Mouse (Mus musculus) forebrain, embryonic 16.5 days (tissue): ENCODE data around the gene Tmed6. TPM values are rescaled to one million over a fixed set of nuclear protein-coding genes. Genes with fewer than 3 reads are reported as not detected.

Experiments
- ATAC-seq: fragments of 200-750 bp; cut with Nextera tagmentation; 2 replicates; pipeline ENCODE4 v1.8.0; 2017; ENCODE audit warnings: mild to moderate bottlenecking, moderate library complexity
- H3K27ac ChIP-seq: fragments of 300-500 bp; sonication (generic); 2 replicates; pipeline ENCODE4 v1.5.1; 2014; ENCODE audit warnings: low read length, control low read depth
- H3K27me3 ChIP-seq: fragments of 300-500 bp; sonication (generic); replicated peaks from 2 replicates; pipeline ENCODE4 v1.6.1; 2014; ENCODE audit warnings: low read length; ENCODE audit not compliant: control insufficient read depth, insufficient read depth
- H3K36me3 ChIP-seq: fragments of 300-500 bp; sonication (generic); 2 replicates; pipeline ENCODE4 v1.6.1; 2014; ENCODE audit not compliant: control insufficient read depth, insufficient read depth
- H3K4me1 ChIP-seq: fragments of 300-500 bp; sonication (generic); replicated peaks from 2 replicates; pipeline ENCODE4 v1.6.1; 2014; ENCODE audit warnings: low read length; ENCODE audit not compliant: control insufficient read depth, insufficient read depth
- H3K4me2 ChIP-seq: fragments of 300-500 bp; sonication (generic); 2 replicates; pipeline ENCODE4 v1.6.1; 2014; ENCODE audit warnings: mild to moderate bottlenecking, low read length, control low read depth
- H3K4me3 ChIP-seq: fragments of 300-500 bp; sonication (generic); replicated peaks from 2 replicates; pipeline ENCODE4 v1.5.1; 2014; ENCODE audit warnings: mild to moderate bottlenecking, low read length, control low read depth
- H3K9ac ChIP-seq: fragments of 300-500 bp; sonication (generic); replicated peaks from 2 replicates; pipeline ENCODE4 v1.6.1; 2014; ENCODE audit warnings: low read depth, low read length, control low read depth
- H3K9me3 ChIP-seq: fragments of 300-500 bp; sonication (generic); 2 replicates; pipeline ENCODE4 v1.6.1; 2016; ENCODE audit warnings: low read length; ENCODE audit not compliant: control insufficient read depth
- WGBS: fragments of 180-500 bp; shearing (Covaris S2); extraction: QIAGEN DNeasy Blood & Tissue Kit; methylation state at CpG from one replicate; pipeline ENCODE4 v1.1.7; 2014; 5-methylcytosine and 5-hydroxymethylcytosine counted together
- polyA plus RNA-seq: library from polyadenylated mRNA; unstranded; fragments of >200 nt; fragmentation: Nextera tagmentation; extraction: Ambion mirVana; gene quantifications from 2 replicates; pipeline ENCODE4 v1.2.1, GENCODE M21; 2015

Gene Tmed6
- polyA plus RNA-seq, 1 experiment from 2014 or later, result not detected

DNA sequence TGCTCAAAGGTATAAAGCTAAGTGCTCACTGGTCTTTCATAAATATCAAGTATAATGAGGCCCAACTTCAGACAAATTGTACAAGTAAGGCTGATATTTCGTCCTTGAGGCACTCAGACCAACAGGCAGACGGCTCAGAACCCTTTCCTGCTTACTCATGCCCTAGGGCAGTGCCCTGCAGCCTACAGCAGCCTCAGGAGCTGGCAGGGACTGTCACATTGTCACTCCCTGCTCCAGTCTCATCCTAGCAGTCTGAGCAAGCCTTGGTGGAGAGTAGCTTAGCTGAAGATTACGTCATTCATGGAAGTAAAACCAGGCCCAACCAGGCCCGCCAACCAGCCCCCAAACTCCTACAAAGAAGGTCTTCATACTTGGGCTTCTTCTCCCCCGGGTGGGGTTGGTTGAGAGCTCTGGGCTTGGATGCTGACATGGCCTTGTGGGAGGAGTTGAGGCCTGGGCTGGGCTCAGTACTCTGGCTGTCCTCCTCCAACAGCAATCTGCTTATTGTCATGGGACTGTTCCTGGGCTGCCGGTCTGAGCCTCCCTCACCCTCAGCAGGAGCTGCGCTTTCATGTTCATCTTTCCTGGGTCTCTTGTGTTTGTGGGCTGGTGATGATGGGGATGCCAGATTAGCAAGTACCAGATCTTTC lies 10.9 kb upstream of the Tmed6 start:
- no peaks in the 10 kb centered on the region for H3K27me3 ChIP-seq
- no peak overlapping the region for H3K4me3 ChIP-seq
- H3K9me3 ChIP-seq, result no peaks in the 10 kb centered on the region
- ATAC-seq, result no peak
- H3K36me3 ChIP-seq, result peaks cover 47% of the 10 kb centered on the region
- no peak overlapping the region for H3K4me2 ChIP-seq
- 88% methylated on average over 7 of the region's 7 CpGs for WGBS
- no peaks in the 10 kb centered on the region for H3K4me1 ChIP-seq
- H3K27ac ChIP-seq, result no peak overlapping the region
- H3K9ac ChIP-seq, result no peak overlapping the region

DNA sequence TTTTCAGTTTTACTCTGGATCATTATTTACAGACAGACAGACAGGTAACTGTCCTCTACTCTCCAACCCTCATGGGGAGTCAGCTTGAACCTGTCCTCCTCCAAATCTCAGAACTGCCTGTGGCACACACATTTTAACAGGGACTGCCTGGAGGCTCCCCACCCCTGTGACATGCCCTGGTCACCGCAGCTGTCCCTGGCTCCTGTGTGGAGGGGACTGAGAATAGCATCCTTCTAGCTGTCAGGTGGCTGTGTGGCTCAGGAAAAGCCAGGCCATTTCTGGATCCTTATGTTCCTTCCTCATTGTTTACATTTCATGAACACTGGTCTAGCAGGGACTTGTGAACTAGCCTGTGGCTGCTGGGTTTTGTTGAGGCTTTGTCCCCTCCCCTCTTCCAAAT lies 8.7 kb upstream of the Tmed6 start:
- Histone ChIP-seq H3K36me3 (peaks cover 44% of the 10 kb centered on the region), H3K9ac (no peak overlapping the region), H3K9me3 (no peaks in the 10 kb centered on the region), H3K27ac (no peak overlapping the region), H3K27me3 (no peaks in the 10 kb centered on the region), H3K4me2 (no peak overlapping the region), H3K4me3 (no peak overlapping the region), H3K4me1 (no peaks in the 10 kb centered on the region)
- WGBS, result 85% methylated on average over 1 of the region's 1 CpGs
- ATAC-seq, result no peak

DNA sequence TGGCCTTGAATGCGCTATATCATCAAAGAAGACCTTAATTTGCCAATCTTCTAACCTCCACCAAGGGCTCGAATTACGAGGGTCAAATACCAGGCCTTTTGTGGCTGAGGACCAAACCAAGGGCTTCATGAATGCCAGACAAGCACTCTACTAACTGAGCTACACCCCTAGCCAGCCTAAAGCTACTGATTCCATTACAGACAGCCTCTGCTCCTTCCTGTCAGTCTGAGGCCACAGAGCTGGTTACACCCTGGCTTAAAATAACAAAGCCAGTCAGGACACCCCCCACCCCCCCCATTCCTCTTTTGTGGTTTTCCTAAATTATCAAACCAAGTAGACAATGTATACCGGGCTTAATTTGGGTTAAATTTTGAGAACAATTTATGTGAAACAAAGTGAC lies 8.3 kb upstream of the Tmed6 start:
- H3K27me3 ChIP-seq, result no peaks in the 10 kb centered on the region
- H3K9me3 ChIP-seq, result no peaks in the 10 kb centered on the region
- H3K4me3 ChIP-seq, result no peak overlapping the region
- peaks cover 40% of the 10 kb centered on the region for H3K36me3 ChIP-seq
- no peaks in the 10 kb centered on the region for H3K4me1 ChIP-seq
- no peak overlapping the region for H3K9ac ChIP-seq
- ATAC-seq, result no peak
- H3K27ac ChIP-seq, result no peak overlapping the region
- no peak overlapping the region for H3K4me2 ChIP-seq
- WGBS, result 83% methylated on average over 4 of the region's 4 CpGs

DNA sequence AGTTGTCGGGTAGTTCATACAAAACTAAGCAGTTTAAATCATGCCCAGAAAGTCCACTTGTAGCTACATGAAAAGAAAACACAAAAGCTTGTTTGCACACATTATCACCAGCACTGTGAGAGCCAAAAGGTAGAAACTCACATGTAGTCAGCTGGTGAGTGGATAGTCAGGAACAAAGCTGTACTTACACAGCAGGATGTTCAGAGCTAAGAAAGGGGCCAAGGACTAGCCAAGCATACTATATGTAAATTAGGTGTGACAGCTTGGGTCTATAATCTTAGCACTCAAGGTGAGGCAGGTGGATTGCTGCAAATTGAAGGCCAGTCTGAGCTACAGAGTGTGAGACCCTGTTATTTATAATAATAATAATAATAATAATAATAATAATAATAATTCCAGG lies 2.8 kb downstream of the Tmed6 start:
- no peak for ATAC-seq
- no peak overlapping the region for H3K9ac ChIP-seq
- peaks cover 2% of the 10 kb centered on the region; the same call in 1 of the 2 replicates for H3K36me3 ChIP-seq
- no peaks in the 10 kb centered on the region for H3K27me3 ChIP-seq
- no peak overlapping the region for H3K4me3 ChIP-seq
- H3K4me1 ChIP-seq, result peaks cover 5% of the 10 kb centered on the region
- no peak overlapping the region for H3K4me2 ChIP-seq
- H3K9me3 ChIP-seq, result no peaks in the 10 kb centered on the region
- H3K27ac ChIP-seq, result no peak overlapping the region
- 80% methylated on average over 1 of the region's 1 CpGs for WGBS

DNA sequence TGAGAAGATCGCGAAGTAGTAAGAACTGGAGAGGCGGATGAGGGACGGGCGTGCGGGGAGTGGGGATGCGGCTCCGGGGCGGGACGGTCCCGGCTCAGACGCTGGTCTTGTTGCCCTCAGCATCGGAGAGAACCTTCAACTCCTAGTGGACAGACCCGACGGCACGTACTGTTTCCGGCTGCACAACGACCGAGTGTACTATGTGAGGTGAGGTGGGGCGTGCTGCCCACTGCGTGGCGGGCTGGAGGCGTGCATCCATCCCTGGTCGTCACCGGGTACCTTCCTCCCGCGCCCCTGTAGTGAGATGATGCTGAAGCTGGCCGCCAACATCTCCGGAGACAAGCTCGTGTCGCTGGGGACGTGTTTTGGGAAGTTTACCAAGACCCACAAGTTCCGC lies 8.5 kb downstream of the Tmed6 start:
- Histone ChIP-seq H3K36me3 (peaks cover 14% of the 10 kb centered on the region), H3K4me2 (peak overlapping the region; percentile 86), H3K27ac (no peak overlapping the region), H3K27me3 (no peaks in the 10 kb centered on the region), H3K9me3 (no peaks in the 10 kb centered on the region), H3K9ac (peak overlapping the region; percentile 66), H3K4me3 (peak overlapping the region; percentile 97), H3K4me1 (peaks cover 19% of the 10 kb centered on the region)
- whole genome bisulfite sequencing, result under 1% methylated on average over 33 of the region's 33 CpGs
- peak; percentile 56 for ATAC-seq

DNA sequence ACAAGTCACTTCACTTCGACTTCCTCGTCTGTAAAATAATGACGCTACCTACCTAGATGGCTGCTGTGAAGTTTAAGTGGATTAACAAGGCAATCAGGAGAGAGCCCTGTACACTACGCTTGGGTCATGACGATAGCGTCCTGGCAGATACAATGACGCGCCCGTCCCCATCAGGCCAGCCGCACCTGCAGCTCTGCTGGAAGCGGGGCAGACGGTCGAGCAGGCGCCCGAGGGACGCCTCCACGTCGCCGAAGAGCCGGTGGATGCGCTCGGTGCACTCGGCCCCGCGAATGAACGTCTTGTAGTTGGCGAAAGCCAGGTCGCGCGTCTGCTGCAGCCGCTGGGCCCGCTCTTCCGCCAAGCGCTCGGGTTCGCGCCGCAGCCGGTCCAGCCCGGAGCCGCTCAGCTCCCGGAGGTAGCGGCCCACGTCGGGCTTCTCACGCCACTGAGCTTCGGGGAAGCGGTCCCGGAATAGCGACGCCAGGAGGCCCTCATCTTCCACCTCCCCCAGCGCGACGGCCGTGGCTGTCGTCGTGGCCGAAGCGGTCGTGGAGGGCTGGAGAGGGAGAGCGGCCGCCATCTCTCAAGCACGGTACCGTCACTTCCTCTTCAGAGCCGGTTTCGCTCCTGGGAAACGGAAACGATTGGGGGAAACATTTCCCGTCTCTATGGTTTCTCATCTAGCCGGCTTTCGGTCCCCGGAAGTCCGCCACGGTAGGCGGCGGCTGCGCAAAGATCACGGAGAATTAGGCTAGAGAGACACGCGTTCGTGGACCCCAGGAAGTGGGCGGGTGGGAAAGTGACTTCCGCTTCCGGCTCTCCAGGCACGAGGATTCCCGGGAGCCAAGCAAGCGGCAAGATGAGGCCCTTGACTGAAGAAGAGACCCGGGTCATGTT lies 9.1 kb downstream of the Tmed6 start, which contains the start of the genes Cog8 and Nip7:
Gene Cog8, minus strand, starts transcription at position 614 of the 897 bp plus-strand sequence.
Gene Nip7, plus strand, starts transcription at position 802 of the 897 bp plus-strand sequence.
- Histone ChIP-seq H3K9ac (peak within 1 kb of the TSS; percentile 88), H3K4me3 (peak within 1 kb of the TSS; percentile 97), H3K4me2 (peak within 1 kb of the TSS; percentile 91), H3K4me1 (peaks cover 19% of the 10 kb centered on the region), H3K27me3 (no peaks in the 10 kb centered on the region), H3K9me3 (no peaks in the 10 kb centered on the region), H3K36me3 (peaks cover 18% of the 10 kb centered on the region), H3K27ac (peak within 1 kb of the TSS; percentile 79)
- under 1% methylated on average over 88 of the region's 88 CpGs for WGBS
- ATAC-seq, result peak; percentile 99

DNA sequence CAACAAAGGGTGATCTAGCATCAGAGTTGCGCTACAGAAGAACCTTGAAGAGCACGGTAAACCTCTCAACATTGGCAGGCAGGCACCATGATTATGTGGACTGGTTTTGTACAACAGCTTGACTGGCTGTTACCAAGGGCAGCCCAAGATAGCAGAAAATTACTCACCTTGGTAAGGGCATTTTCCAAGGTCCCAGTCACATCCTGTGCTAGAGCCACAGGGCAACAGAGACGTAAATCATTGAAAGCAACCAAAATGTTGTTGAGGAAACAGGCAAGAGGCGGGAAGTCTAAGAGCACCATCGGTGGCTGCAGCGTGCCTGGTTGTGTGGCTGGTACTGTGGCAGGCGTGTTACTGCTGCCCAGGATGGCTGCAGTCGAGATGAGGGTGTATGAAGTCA lies 13.4 kb downstream of the Tmed6 start:
- no peak overlapping the region for H3K4me2 ChIP-seq
- peaks cover 22% of the 10 kb centered on the region for H3K36me3 ChIP-seq
- H3K4me3 ChIP-seq, result no peak overlapping the region
- no peak overlapping the region for H3K27ac ChIP-seq
- no peaks in the 10 kb centered on the region for H3K9me3 ChIP-seq
- peaks cover 26% of the 10 kb centered on the region for H3K4me1 ChIP-seq
- no peaks in the 10 kb centered on the region for H3K27me3 ChIP-seq
- WGBS, result 97% methylated on average over 8 of the region's 8 CpGs
- no peak overlapping the region for H3K9ac ChIP-seq
- ATAC-seq, result no peak

DNA sequence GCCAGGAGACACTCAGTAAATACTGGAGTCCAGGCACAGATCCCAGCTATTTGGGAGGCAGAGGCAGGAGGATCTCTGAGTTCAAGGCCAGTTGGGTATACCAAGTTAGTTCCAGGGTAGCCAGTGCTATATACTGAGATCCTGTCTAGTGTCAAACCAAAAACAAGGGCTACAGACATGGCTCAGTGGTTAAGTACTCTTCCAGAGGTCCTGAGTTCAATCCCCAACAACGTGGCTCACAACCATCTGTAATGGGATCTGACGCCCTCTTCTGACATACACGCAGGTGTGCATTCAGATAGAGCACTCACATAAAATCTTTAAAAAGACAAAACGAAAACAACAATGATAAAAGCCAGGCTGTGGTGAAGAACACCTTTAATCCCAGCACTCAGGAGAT lies 16.0 kb downstream of the Tmed6 start:
- Histone ChIP-seq H3K27ac (no peak overlapping the region), H3K4me3 (no peak overlapping the region), H3K4me2 (no peak overlapping the region; the same call in 1 of the 2 replicates), H3K4me1 (peaks cover 16% of the 10 kb centered on the region), H3K36me3 (peaks cover 28% of the 10 kb centered on the region), H3K9me3 (no peaks in the 10 kb centered on the region), H3K27me3 (no peaks in the 10 kb centered on the region), H3K9ac (no peak overlapping the region)
- WGBS, result 93% methylated on average over 4 of the region's 4 CpGs
- ATAC-seq, result no peak
